Mouse (Mus musculus): Measurements from ENCODE around the gene Erbb4. TPM values are rescaled to one million over a fixed set of nuclear protein-coding genes. Genes with fewer than 3 reads are reported as not detected.

Gene Erbb4
- polyA plus RNA-seq, 1 experiment from 2014 or later: 0.56 TPM

DNA sequence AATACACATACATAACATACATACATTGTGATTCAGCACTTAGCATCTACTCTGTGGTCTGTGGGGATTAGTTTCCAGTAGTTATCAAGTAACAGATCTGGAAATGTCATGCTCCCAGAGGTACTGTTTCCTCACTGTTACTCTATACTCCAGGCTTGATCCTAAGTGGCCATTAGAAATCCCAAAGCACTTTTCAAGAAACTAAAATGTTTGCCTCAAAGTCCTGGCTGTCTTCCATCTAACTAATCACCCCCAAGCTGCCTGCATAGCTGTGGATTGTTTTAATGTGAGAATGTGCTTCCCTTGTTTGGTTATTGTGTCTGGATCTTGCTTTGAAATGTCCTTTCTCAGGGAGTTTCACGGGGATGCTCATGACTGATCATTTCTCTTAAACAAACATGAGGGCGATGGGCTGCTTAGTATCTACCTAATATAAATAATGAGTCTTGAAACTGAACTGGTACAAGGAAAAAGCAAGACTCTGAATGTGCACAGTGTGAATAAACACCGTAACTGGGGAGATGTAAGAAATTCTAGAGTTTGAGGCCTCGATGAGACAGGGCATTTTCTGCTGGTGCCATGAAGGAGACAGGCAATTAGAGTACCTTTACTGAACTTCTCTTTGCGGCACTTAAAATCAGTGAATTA, 683.4 kb downstream of the Erbb4 start:
- no peak overlapping the region for H3K4me3 ChIP-seq
- no peaks in the 10 kb centered on the region for H3K27me3 ChIP-seq
- no peaks in the 10 kb centered on the region for H3K36me3 ChIP-seq
- H3K4me2 ChIP-seq: no peak overlapping the region
- no peak for ATAC-seq (ENCODE audit: insufficient number of reproducible peaks, insufficient read depth, low FRiP score, low TSS enrichment, low read depth)
- H3K9me3 ChIP-seq: no peaks in the 10 kb centered on the region
- 60% methylated on average over 5 of the region's 5 CpGs for WGBS
- no peak overlapping the region for H3K9ac ChIP-seq
- H3K27ac ChIP-seq: no peak overlapping the region
- no peaks in the 10 kb centered on the region for H3K4me1 ChIP-seq

DNA sequence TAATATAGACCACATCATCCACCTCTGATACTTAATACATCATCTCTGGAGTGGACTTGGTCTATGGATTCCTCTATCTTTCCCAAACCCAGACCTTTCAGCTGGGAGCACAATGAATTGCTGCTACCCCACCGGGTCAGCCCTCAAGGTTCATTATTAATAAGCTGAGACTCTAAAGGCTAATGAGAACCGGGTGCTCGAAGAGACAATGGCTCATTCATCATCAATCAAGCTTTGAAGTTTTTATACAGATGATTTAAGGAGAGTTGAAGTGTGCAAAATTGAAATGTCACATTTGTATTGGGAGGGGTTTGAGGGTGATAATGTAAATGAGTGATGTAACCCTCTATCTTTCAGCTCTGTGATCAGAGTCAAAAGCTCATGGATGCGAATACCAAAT, 706.7 kb downstream of the Erbb4 start:
- WGBS: 54% methylated on average over 4 of the region's 4 CpGs
- no peaks in the 10 kb centered on the region for H3K36me3 ChIP-seq

DNA sequence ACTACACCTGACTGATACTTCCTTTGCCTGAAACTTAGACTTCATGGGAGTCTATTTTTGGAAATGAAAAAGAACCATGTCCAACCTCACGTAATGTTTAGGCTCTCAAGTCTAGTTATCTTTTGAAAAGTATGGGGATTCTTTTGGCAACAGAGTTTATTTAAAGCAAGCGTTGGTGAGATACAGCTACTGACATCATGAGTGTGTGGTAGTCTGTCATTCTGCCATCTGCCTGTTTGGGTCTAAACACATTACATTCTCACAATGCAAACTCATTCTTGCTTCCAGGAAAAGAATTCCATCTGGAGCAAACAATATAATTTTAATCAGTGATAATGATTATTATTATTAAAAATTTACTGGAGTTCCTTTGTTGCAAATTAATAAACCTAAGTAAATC, 736.3 kb downstream of the Erbb4 start:
- Histone ChIP-seq H3K4me3 (no peak overlapping the region), H3K27ac (no peak overlapping the region), H3K9me3 (no peaks in the 10 kb centered on the region), H3K9ac (no peak overlapping the region), H3K4me2 (no peak overlapping the region), H3K36me3 (no peaks in the 10 kb centered on the region), H3K27me3 (no peaks in the 10 kb centered on the region), H3K4me1 (no peaks in the 10 kb centered on the region)
- 83% methylated on average over 2 of the region's 2 CpGs for WGBS
- ATAC-seq (ENCODE audit: insufficient number of reproducible peaks, insufficient read depth, low FRiP score, low TSS enrichment, low read depth): no peak

More for the DNA sequence above, 706.7 kb downstream of the Erbb4 start:
- Histone ChIP-seq H3K27ac (no peak overlapping the region), H3K4me1 (no peaks in the 10 kb centered on the region), H3K9ac (no peak overlapping the region), H3K9me3 (no peaks in the 10 kb centered on the region), H3K27me3 (no peaks in the 10 kb centered on the region), H3K4me3 (no peak overlapping the region), H3K4me2 (no peak overlapping the region)
- no peak for ATAC-seq (ENCODE audit: insufficient number of reproducible peaks, insufficient read depth, low FRiP score, low TSS enrichment, low read depth)

DNA sequence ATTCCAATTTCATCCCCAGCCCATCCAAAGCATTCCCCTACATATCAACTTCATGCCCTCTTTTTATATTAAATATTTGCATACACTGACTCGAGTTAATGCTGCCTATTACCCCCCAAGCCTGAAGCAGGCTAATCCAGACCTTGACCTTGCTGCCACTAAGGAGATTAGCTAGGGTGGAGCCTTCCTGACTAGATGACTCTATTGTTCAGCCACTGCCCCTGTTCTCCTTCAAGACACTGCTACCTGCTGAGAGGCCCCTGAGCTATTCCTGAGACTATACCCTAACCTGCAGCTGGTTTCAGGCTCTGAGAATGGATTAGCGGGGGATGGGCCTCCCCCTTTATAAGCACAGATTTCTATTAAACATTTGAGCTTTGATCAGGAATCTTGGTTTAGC, 774.1 kb downstream of the Erbb4 start:
- Histone ChIP-seq H3K36me3 (no peaks in the 10 kb centered on the region), H3K9me3 (no peaks in the 10 kb centered on the region), H3K27me3 (no peaks in the 10 kb centered on the region), H3K4me1 (no peaks in the 10 kb centered on the region), H3K4me3 (no peak overlapping the region), H3K4me2 (no peak overlapping the region), H3K9ac (no peak overlapping the region), H3K27ac (no peak overlapping the region)
- no peak for ATAC-seq (ENCODE audit: insufficient number of reproducible peaks, insufficient read depth, low FRiP score, low TSS enrichment, low read depth)
- WGBS: 41% methylated on average over 2 of the region's 2 CpGs

DNA sequence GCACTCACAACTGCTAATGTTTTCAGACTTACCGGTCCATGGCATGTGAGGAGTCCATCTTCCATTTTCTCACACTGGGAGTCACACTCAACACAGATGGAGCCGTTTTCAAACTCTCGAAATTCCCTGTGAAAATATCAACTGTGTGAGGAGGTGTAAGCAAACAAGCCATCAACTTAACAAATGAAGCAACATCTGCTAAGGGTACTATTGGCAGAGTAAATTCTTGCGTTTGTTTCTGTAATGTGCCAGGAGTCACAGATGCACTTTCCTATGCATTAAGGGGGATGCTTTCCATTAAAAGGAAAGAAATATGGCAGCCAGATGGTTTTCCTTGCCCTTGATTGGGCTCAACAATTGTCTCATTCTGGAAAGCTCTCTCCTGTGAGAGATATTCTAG, 802.0 kb downstream of the Erbb4 start:
- H3K36me3 ChIP-seq: no peaks in the 10 kb centered on the region
- ATAC-seq (ENCODE audit: insufficient number of reproducible peaks, insufficient read depth, low FRiP score, low TSS enrichment, low read depth): no peak
- H3K4me2 ChIP-seq: no peak overlapping the region
- no peak overlapping the region for H3K4me3 ChIP-seq
- no peaks in the 10 kb centered on the region for H3K27me3 ChIP-seq
- no peaks in the 10 kb centered on the region for H3K9me3 ChIP-seq
- WGBS: 70% methylated on average over 4 of the region's 4 CpGs
- H3K27ac ChIP-seq: no peak overlapping the region
- no peaks in the 10 kb centered on the region for H3K4me1 ChIP-seq
- H3K9ac ChIP-seq: no peak overlapping the region

DNA sequence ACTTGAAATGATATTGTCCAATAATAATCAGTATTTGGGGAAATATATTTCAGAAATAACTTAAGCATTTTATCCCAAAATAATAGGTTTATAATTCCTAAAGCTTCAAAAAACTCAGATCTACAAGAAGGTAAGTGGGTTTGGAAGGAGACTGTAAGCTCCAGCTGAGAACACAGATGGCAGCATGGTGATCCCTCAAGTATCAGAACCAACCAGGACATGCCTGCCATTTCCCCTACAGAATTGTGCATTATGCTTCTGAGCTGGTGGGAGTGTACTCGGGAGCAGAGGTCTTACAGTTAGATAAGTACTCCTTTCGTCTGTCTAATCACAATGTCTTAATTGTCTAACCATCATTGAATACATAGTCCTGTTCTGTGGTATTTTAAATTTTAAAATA, 823.4 kb downstream of the Erbb4 start:
- no peak for ATAC-seq (ENCODE audit: insufficient number of reproducible peaks, insufficient read depth, low FRiP score, low TSS enrichment, low read depth)
- no peak overlapping the region for H3K27ac ChIP-seq
- no peak overlapping the region for H3K9ac ChIP-seq
- H3K4me3 ChIP-seq: no peak overlapping the region
- H3K27me3 ChIP-seq: no peaks in the 10 kb centered on the region
- 69% methylated on average over 2 of the region's 2 CpGs for WGBS
- no peaks in the 10 kb centered on the region for H3K4me1 ChIP-seq
- H3K4me2 ChIP-seq: no peak overlapping the region
- no peaks in the 10 kb centered on the region for H3K9me3 ChIP-seq
- H3K36me3 ChIP-seq: no peaks in the 10 kb centered on the region

DNA sequence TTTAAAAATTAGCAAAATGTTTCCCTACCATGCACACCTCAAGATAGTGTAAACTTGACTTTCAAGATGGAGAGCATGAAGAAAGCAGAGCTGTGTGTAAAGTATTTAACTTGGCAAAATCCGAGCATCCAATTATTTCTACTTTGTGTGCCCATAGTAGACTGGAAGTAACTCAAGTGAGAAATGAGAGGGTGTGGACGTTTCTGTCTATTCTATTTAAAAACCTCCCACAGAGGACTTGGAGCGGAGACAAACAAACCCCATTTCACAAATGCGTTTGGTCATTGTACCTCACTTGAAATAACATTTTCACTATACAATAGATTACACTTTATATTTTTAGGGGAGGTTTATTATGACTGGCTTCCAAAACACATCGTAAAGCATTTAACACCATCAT, 832.0 kb downstream of the Erbb4 start:
- no peak overlapping the region for H3K4me2 ChIP-seq
- ATAC-seq (ENCODE audit: insufficient number of reproducible peaks, insufficient read depth, low FRiP score, low TSS enrichment, low read depth): no peak
- H3K4me3 ChIP-seq: no peak overlapping the region
- no peaks in the 10 kb centered on the region for H3K36me3 ChIP-seq
- H3K4me1 ChIP-seq: no peaks in the 10 kb centered on the region
- H3K9ac ChIP-seq: no peak overlapping the region
- no peaks in the 10 kb centered on the region for H3K9me3 ChIP-seq
- H3K27me3 ChIP-seq: no peaks in the 10 kb centered on the region
- no peak overlapping the region for H3K27ac ChIP-seq
- WGBS: 77% methylated on average over 5 of the region's 5 CpGs

DNA sequence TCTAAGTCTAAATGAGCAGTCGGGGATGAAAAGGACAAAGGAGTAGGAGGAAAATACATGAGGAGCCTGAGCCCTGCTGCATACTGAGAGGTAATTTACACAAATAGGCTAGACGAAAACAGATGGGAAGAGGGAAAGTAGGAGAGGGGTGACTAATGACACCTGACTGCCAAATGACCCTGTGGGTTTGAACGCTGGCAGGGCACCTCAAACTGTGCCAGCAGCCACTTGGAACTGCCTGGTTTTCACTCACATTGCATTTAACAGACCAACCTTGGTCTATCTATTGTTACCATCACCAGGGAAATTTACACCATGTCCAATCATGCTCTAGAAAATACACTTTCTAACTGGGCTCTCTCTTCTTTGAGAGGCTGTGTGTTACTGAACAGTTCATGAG, 929.3 kb downstream of the Erbb4 start:
- WGBS: 30% methylated on average over 3 of the region's 3 CpGs
- Histone ChIP-seq H3K9me3 (no peaks in the 10 kb centered on the region), H3K4me2 (no peak overlapping the region), H3K36me3 (no peaks in the 10 kb centered on the region), H3K27ac (no peak overlapping the region), H3K4me1 (no peaks in the 10 kb centered on the region), H3K4me3 (no peak overlapping the region), H3K9ac (no peak overlapping the region), H3K27me3 (no peaks in the 10 kb centered on the region)
- no peak for ATAC-seq (ENCODE audit: insufficient number of reproducible peaks, insufficient read depth, low FRiP score, low TSS enrichment, low read depth)

DNA sequence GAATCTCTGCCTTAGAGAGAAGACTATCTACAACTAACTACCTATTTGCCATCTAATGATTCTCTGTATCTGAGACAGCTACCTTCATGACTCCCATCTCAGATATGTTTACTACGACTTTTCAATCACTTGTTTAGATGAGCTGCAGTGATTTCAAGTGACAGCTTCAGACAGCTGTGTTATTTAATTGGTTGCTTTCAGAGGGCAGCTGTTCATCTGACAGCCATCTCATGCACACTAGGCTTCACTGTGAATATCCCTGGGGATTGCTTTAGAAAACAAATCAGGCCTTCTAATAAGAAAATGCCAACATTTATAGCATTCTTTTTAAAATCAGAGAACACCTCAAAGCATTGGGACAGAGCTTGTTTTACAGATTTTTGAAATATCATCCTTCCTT, 952.6 kb downstream of the Erbb4 start:
- ATAC-seq (ENCODE audit: insufficient number of reproducible peaks, insufficient read depth, low FRiP score, low TSS enrichment, low read depth): no peak
- H3K27ac ChIP-seq: no peak overlapping the region
- no peak overlapping the region for H3K9ac ChIP-seq
- H3K27me3 ChIP-seq: no peaks in the 10 kb centered on the region
- WGBS: 56% methylated on average over 1 of the region's 1 CpGs
- no peak overlapping the region for H3K4me3 ChIP-seq
- H3K4me2 ChIP-seq: no peak overlapping the region
- no peaks in the 10 kb centered on the region for H3K9me3 ChIP-seq
- no peaks in the 10 kb centered on the region for H3K36me3 ChIP-seq
- H3K4me1 ChIP-seq: no peaks in the 10 kb centered on the region

DNA sequence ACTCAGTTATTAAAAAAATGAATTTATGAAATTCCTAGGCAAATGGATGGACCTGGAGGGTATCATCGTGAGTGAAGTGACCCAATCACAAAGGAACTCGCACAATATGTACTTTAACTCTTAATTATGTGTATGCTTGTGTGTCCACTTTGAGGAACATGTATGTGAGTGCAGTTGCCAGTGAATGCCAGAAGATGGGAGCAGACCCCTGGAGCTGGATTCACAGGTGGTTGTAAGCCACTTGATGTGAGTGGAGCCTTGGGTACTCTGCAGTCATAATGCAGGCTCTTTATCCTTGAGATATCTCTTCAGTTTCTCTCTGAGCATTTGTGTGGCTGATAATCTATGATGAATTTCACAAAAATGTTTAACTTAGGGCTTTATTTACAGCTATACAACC, 957.3 kb downstream of the Erbb4 start:
- Histone ChIP-seq H3K9ac (no peak overlapping the region), H3K36me3 (no peaks in the 10 kb centered on the region), H3K9me3 (no peaks in the 10 kb centered on the region), H3K27ac (no peak overlapping the region), H3K4me3 (no peak overlapping the region), H3K4me2 (no peak overlapping the region), H3K4me1 (no peaks in the 10 kb centered on the region), H3K27me3 (no peaks in the 10 kb centered on the region)
- ATAC-seq (ENCODE audit: insufficient number of reproducible peaks, insufficient read depth, low FRiP score, low TSS enrichment, low read depth): no peak
- WGBS: 85% methylated on average over 2 of the region's 2 CpGs

DNA sequence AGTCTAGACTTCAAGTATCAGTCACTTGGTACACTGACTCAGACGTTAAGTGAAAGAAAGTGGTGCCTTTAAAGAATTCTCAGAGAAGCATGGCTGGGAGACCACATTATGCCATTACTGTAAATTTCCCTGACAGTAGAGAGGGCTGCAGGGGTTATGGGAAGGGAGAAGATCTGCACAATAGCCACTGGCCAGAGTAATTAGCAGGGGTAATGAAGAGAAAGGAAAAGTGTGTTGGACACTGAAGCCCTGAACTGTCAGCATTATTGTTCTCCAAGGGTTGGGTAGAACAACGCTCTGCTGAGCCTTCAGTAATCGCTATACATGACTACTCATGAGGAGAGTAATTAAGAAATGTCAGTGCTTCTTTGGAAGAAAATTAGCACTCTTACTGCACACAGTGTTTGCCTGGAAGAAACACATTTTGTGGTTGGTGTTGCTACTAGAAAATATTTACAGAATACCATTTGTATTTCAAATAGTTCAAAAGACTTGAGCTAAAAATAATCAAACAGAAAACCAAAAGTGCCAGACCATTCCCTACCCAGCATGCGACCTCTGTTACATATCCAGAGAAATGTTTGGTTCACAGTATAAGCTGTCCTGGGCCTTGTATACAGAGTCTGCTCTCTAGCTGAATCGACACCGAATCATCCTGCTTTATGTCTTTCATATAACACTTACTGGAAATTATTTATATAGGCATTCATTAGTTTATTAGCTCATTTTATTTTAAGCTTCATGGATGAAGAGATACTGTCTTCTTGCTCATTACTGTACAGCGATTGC, 965.1 kb downstream of the Erbb4 start:
- Histone ChIP-seq H3K4me1 (no peaks in the 10 kb centered on the region), H3K4me2 (no peak overlapping the region), H3K27me3 (no peaks in the 10 kb centered on the region), H3K4me3 (no peak overlapping the region), H3K9me3 (no peaks in the 10 kb centered on the region), H3K36me3 (no peaks in the 10 kb centered on the region), H3K27ac (no peak overlapping the region), H3K9ac (no peak overlapping the region)
- 80% methylated on average over 7 of the region's 7 CpGs for WGBS
- no peak for ATAC-seq (ENCODE audit: insufficient number of reproducible peaks, insufficient read depth, low FRiP score, low TSS enrichment, low read depth)

DNA sequence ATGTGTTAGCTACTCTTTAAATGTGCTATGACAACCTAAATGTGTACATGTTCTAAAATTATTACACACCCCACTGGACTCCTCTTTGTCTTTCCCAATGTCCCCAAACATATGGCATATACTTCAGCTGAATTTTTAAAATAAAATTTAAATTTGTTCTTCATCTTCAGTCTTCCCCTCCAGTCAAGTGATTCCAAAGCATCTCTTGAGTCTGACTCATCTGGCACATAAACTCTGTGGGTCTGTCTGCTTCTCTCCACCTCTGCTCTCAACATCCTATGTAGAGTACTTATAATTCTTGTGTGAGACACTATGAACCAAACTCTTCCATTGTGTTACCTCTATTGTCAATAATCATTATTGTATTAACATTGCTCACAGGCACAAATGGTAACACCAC, 972.9 kb downstream of the Erbb4 start:
- H3K9ac ChIP-seq: no peak overlapping the region
- no peaks in the 10 kb centered on the region for H3K27me3 ChIP-seq
- no peak overlapping the region for H3K4me3 ChIP-seq
- no peak overlapping the region for H3K27ac ChIP-seq
- no peaks in the 10 kb centered on the region for H3K4me1 ChIP-seq
- H3K9me3 ChIP-seq: no peaks in the 10 kb centered on the region
- no peak overlapping the region for H3K4me2 ChIP-seq
- H3K36me3 ChIP-seq: no peaks in the 10 kb centered on the region
- ATAC-seq (ENCODE audit: insufficient number of reproducible peaks, insufficient read depth, low FRiP score, low TSS enrichment, low read depth): no peak
